Mouse (Mus musculus): ENCODE measurements around the gene Draxin. TPM values are rescaled to one million over a fixed set of nuclear protein-coding genes. Genes with fewer than 3 reads are reported as not detected.

The Draxin gene
- polyA plus RNA-seq, 1 experiment from 2014 or later = 12.0 TPM

DNA sequence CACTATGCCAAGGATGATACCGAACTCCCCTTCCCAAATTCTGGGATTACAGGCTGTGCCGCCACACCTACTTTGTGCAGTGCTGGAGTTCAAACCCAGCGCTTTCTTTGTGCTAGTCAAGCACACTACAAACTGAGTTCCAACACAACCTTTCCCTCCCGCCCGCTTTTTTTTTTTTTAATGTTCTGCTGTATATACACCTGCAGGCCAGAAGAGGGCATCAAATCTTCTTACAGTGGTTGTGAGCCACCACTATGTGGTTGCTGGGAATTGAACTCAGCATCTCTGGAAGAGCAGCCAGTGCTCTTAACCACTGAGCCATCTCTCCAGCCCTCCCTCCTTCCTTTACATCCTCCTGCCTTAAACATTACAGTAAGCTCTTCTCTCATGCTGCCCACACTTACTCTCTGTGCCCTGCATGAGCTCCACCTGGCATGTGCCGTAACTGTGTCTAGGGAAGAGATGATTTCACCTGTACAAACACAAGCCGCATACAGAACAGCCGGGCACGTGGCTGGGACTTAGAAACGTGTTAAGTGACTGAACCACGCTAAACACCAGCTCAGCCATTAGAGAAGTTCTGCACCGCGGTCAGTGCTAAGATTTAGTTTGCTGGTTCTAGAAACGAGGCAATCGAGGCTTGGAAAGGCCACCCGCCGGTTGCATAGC lies 55.8 kb downstream of the Draxin start:
- Histone ChIP-seq H3K27me3 (replicated peaks; ENCODE audit: control insufficient read depth, insufficient read depth, low read length) (no peaks in the 10 kb centered on the region), H3K36me3 (ENCODE audit: control insufficient read depth, insufficient read depth, low read length) (no peaks in the 10 kb centered on the region), H3K27ac (ENCODE audit: low read depth, low read length) (peak overlapping the region; percentile 24; the same call in 1 of the 2 replicates), H3K4me1 (ENCODE audit: control insufficient read depth, insufficient read depth, low read depth, low read length) (peaks cover 2% of the 10 kb centered on the region; the same call in 1 of the 2 replicates), H3K9ac (ENCODE audit: low read depth, low read length) (no peak overlapping the region), H3K9me3 (ENCODE audit: control insufficient read depth, low read length) (no peaks in the 10 kb centered on the region), H3K4me2 (ENCODE audit: low read length) (peak overlapping the region; percentile 51), H3K4me3 (ENCODE audit: low read length) (peak overlapping the region; percentile 28)
- 47% methylated on average over 17 of the region's 17 CpGs for WGBS
- peak; percentile 29; the same call in 1 of the 2 replicates for ATAC-seq

DNA sequence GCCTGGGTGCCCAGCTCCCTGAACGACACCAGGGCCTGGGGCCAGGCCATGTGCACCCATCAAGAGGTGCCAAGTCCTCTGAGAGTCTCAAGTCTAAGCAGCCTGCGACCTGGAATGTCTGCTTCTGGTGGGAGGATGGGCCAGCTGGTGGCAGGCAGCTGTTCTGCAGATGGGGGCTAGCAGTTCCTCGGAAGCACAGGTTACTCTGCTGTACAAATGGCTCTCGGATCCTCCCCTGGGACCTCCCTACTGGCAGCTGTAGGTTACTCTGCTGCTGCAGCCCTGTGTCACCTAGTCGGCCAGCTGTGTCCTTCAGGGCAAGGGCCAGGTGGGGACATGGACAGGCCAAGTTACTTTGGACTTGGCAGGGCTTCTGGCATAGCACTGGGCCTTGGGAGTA lies 59.0 kb downstream of the Draxin start:
- Histone ChIP-seq H3K36me3 (ENCODE audit: control insufficient read depth, insufficient read depth, low read length) (no peaks in the 10 kb centered on the region), H3K9ac (ENCODE audit: low read depth, low read length) (no peak overlapping the region), H3K27me3 (replicated peaks; ENCODE audit: control insufficient read depth, insufficient read depth, low read length) (no peaks in the 10 kb centered on the region), H3K4me3 (ENCODE audit: low read length) (no peak overlapping the region), H3K9me3 (ENCODE audit: control insufficient read depth, low read length) (no peaks in the 10 kb centered on the region), H3K27ac (ENCODE audit: low read depth, low read length) (no peak overlapping the region), H3K4me2 (ENCODE audit: low read length) (no peak overlapping the region), H3K4me1 (ENCODE audit: control insufficient read depth, insufficient read depth, low read depth, low read length) (peaks cover 2% of the 10 kb centered on the region; the same call in 1 of the 2 replicates)
- ATAC-seq = no peak
- WGBS = 57% methylated on average over 5 of the region's 5 CpGs

DNA sequence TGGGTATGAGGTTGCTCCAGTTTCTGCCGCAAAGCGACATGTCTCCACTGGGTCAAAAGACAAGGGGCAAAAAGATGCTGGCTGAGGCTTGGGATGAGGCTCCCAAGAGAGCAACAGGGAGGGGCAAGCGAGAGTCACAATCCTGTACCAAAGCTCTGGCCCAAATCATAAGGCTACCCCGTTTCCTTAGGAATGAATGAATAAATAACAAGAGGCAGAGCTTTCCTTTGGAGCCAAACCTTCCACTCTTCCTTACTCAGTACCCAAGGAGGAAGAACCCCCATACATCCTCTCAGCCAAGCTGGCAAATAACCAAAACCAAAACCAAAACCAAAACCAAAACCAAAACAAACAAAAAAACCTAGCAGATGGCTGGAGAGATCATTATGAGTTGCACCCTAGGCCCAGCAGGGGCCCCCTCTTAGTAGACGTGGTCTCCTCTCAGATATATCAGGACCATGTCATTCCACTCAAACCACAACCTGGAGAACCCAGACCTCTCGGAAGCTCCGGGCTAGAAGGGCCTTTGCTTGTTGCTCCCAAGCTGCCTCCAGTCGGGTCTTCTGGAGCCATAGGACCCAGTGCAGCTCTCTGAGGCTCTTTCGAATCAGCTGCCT lies 60.8 kb downstream of the Draxin start:
- H3K27me3 ChIP-seq (replicated peaks; ENCODE audit: control insufficient read depth, insufficient read depth, low read length) = no peaks in the 10 kb centered on the region
- H3K9me3 ChIP-seq (ENCODE audit: control insufficient read depth, low read length) = no peaks in the 10 kb centered on the region
- H3K27ac ChIP-seq (ENCODE audit: low read depth, low read length) = no peak overlapping the region
- no peak overlapping the region for H3K4me3 ChIP-seq (ENCODE audit: low read length)
- no peak overlapping the region for H3K4me2 ChIP-seq (ENCODE audit: low read length)
- no peak overlapping the region for H3K9ac ChIP-seq (ENCODE audit: low read depth, low read length)
- H3K36me3 ChIP-seq (ENCODE audit: control insufficient read depth, insufficient read depth, low read length) = no peaks in the 10 kb centered on the region
- no peak for ATAC-seq
- H3K4me1 ChIP-seq (ENCODE audit: control insufficient read depth, insufficient read depth, low read depth, low read length) = no peaks in the 10 kb centered on the region
- WGBS = 83% methylated on average over 9 of the region's 9 CpGs

DNA sequence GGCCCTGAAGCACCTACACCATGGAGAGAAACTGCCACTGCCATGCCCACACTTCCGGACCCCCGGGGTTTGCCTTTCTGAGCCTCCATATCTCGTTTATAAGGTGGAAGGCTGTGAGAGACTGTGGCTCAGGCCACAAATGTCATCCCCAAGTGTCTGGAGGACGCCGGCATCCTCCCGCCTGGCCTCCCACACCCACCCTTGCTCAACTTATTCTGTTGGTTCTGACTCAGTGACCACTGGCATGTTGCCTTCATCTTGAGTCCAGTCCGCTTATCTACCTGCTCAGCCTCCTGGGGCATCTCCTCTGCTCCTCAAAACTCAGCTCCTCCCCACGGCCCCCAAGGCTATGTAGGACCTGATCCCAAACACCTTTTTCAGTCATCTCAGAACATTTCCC lies 63.2 kb downstream of the Draxin start:
- Histone ChIP-seq H3K4me2 (ENCODE audit: low read length) (no peak overlapping the region), H3K9me3 (ENCODE audit: control insufficient read depth, low read length) (no peaks in the 10 kb centered on the region), H3K36me3 (ENCODE audit: control insufficient read depth, insufficient read depth, low read length) (no peaks in the 10 kb centered on the region), H3K4me1 (ENCODE audit: control insufficient read depth, insufficient read depth, low read depth, low read length) (no peaks in the 10 kb centered on the region), H3K27me3 (replicated peaks; ENCODE audit: control insufficient read depth, insufficient read depth, low read length) (no peaks in the 10 kb centered on the region), H3K9ac (ENCODE audit: low read depth, low read length) (no peak overlapping the region), H3K4me3 (ENCODE audit: low read length) (no peak overlapping the region), H3K27ac (ENCODE audit: low read depth, low read length) (no peak overlapping the region)
- 90% methylated on average over 8 of the region's 8 CpGs for WGBS
- no peak for ATAC-seq

DNA sequence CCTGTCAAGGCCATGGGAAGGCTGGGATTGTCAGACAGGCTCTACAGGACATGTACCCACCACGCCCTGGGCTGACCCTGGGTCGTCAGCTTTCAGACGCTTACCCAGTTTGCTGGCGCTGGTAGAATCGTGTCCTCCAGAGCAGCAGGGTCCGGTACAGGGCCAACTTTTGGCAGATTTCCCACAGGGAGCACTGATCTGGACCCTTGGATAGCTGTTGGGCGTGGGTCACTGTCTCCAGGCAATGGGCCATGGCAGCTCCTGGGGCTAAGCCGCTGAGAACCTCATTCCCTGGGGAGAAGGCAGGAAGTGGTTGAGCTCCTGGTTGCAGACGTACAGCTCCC lies 64.1 kb downstream of the Draxin start:
- H3K4me2 ChIP-seq (ENCODE audit: low read length) = no peak overlapping the region
- no peak overlapping the region for H3K4me3 ChIP-seq (ENCODE audit: low read length)
- no peaks in the 10 kb centered on the region for H3K27me3 ChIP-seq (replicated peaks; ENCODE audit: control insufficient read depth, insufficient read depth, low read length)
- H3K36me3 ChIP-seq (ENCODE audit: control insufficient read depth, insufficient read depth, low read length) = no peaks in the 10 kb centered on the region
- no peaks in the 10 kb centered on the region for H3K9me3 ChIP-seq (ENCODE audit: control insufficient read depth, low read length)
- ATAC-seq = no peak
- WGBS = 39% methylated on average over 9 of the region's 9 CpGs
- H3K27ac ChIP-seq (ENCODE audit: low read depth, low read length) = no peak overlapping the region
- H3K4me1 ChIP-seq (ENCODE audit: control insufficient read depth, insufficient read depth, low read depth, low read length) = no peaks in the 10 kb centered on the region
- H3K9ac ChIP-seq (ENCODE audit: low read depth, low read length) = no peak overlapping the region

DNA sequence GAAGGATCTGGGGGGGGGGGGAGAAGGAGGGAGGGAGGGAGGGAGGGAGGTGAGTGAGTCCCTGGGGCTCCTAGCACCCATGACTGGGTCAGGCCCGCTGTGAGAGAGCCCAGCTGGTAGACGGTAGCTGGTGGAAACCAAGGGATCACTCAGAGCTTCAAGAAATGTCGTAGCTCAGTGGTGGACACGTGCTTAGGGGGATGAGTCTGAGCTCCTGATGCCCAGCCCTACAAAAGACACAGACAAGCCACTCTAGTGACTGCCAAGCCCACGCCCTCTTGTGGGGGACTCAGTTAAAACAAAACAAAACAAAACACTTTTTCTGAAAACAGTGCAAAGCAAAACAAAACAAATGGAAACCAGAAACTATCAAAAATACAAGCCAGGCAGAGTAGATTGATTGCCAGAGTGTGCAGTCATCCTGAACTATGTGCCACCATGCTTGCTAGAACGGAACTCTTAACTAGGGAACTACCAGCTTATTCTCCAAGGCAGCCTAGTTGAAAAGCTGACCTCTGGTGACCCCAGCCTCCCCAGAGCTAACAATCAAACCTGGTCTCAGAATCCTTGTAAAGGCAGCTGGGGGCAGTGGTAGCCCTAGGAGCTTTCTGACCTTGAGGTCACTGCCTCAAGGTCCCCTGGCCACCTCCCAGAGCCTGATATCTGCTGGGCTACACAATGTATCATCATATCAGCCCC lies 64.6 kb downstream of the Draxin start:
- no peak overlapping the region for H3K4me3 ChIP-seq (ENCODE audit: low read length)
- H3K27me3 ChIP-seq (replicated peaks; ENCODE audit: control insufficient read depth, insufficient read depth, low read length) = no peaks in the 10 kb centered on the region
- H3K4me1 ChIP-seq (ENCODE audit: control insufficient read depth, insufficient read depth, low read depth, low read length) = no peaks in the 10 kb centered on the region
- no peak for ATAC-seq
- H3K4me2 ChIP-seq (ENCODE audit: low read length) = no peak overlapping the region
- no peak overlapping the region for H3K9ac ChIP-seq (ENCODE audit: low read depth, low read length)
- no peaks in the 10 kb centered on the region for H3K36me3 ChIP-seq (ENCODE audit: control insufficient read depth, insufficient read depth, low read length)
- 28% methylated on average over 6 of the region's 6 CpGs for WGBS
- H3K9me3 ChIP-seq (ENCODE audit: control insufficient read depth, low read length) = no peaks in the 10 kb centered on the region
- no peak overlapping the region for H3K27ac ChIP-seq (ENCODE audit: low read depth, low read length)

DNA sequence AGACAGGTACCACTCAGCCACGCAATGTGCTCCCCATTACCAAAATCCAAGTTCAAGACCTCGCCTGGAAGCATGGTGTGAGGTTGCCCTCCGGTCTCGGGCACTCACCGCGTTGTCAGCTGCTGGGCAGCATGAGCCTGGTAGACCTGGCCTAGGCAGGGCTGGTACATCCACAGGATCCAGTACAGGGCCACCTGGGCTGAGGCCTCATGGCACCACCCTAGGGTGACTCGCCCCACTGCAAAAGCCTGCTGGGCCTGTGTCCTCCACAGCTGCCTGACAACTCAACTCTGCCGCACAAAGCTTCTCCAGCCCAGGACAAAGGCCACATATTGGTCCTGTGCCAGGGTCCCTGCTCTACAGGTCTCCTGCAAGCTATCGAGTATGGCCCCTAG lies 69.4 kb downstream of the Draxin start:
- H3K9me3 ChIP-seq (ENCODE audit: control insufficient read depth, low read length) = no peaks in the 10 kb centered on the region
- H3K36me3 ChIP-seq (ENCODE audit: control insufficient read depth, insufficient read depth, low read length) = peaks cover 13% of the 10 kb centered on the region
- no peak for ATAC-seq
- H3K27me3 ChIP-seq (replicated peaks; ENCODE audit: control insufficient read depth, insufficient read depth, low read length) = no peaks in the 10 kb centered on the region
- no peaks in the 10 kb centered on the region for H3K4me1 ChIP-seq (ENCODE audit: control insufficient read depth, insufficient read depth, low read depth, low read length)
- H3K4me2 ChIP-seq (ENCODE audit: low read length) = no peak overlapping the region
- no peak overlapping the region for H3K27ac ChIP-seq (ENCODE audit: low read depth, low read length)
- H3K4me3 ChIP-seq (ENCODE audit: low read length) = no peak overlapping the region
- no peak overlapping the region for H3K9ac ChIP-seq (ENCODE audit: low read depth, low read length)
- 90% methylated on average over 9 of the region's 9 CpGs for WGBS

DNA sequence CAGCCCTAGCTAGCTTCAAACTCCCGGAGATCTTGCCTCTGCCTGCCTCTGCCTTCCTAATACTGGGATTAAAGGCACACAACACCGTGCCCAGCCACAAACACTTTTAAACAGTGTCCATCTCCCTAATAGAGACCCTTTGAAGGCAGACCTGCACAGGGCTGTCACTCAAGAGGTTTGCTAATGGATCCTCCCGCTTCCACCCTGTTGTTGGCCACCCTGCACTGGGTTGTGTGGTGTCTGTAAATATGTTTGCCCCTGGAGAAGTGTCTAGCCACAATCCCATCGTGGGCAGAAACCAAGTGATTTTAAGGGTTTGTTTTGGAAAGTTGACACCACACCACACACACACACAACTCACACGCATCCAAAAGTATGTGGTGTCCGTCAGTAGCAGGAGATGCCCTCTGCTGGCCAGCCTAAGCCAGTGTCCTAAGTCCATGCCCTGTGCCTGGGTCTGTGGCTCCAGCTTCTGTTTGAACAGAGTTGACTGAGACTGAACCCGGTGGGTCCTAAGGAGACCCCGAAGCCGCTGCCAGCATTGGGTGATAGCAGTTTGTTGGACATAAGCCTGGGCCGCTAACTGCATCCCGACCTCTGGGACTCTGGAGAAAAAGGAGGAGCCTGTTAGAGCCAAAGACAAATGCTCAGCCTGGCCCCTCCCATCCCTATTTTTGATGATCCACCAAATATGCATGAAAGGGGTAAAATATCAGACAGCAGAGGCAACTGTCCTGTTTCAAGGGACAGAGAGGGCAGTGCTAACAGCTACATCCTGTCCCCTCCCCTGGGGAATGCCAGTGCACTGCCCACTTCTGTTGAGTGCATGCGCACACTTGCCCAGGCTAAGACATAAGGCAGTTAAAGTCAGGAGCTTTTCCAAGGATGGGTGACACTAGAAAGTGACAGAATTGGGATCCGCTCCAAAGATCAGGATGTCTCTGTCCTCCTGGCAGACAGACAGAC lies 70.1 kb downstream of the Draxin start:
- Histone ChIP-seq H3K4me2 (ENCODE audit: low read length) (no peak overlapping the region), H3K9me3 (ENCODE audit: control insufficient read depth, low read length) (no peaks in the 10 kb centered on the region), H3K36me3 (ENCODE audit: control insufficient read depth, insufficient read depth, low read length) (peaks cover 20% of the 10 kb centered on the region), H3K27me3 (replicated peaks; ENCODE audit: control insufficient read depth, insufficient read depth, low read length) (no peaks in the 10 kb centered on the region), H3K4me3 (ENCODE audit: low read length) (no peak overlapping the region), H3K9ac (ENCODE audit: low read depth, low read length) (no peak overlapping the region), H3K4me1 (ENCODE audit: control insufficient read depth, insufficient read depth, low read depth, low read length) (no peaks in the 10 kb centered on the region), H3K27ac (ENCODE audit: low read depth, low read length) (no peak overlapping the region)
- no peak for ATAC-seq
- WGBS = 53% methylated on average over 13 of the region's 13 CpGs

All from hindbrain, embryonic 16.5 days (tissue).